11 mouse cellular contexts compared by ENCODE assay signal in the genomic region with DNA sequence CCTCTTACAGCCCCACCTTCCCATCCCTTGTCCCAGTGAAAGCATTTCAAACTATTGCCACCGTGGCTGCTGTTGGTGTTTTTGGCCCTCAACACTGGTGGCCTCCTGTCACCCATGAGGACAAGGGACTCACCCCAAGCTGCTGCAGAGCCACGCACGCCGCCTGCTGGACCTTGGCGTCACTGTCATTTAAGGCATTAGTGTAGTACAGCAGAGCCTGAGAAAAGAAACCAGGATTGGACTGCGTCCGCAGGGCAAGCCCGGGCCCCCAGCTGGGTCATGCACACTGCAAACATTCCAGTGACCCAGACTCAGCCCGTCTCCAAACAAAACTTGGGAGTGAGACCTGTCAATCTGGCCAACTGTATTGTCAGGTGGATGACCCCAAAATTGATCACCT. TPM values are rescaled to one million over a fixed set of nuclear protein-coding genes. Genes with fewer than 3 reads are reported as not detected.
A peak's percentile ranks its signal among the peaks of the same experiment; 100 is the strongest.
DNase-seq lines count a peak whose midpoint lies in the region; ATAC-seq and TF ChIP-seq lines count a peak whose summit lies in the region.
"Had no signal": no experiment of that assay in that cellular context is flagged by ENCODE, and none has a peak within 500 bp of the region (broad histone marks: within the 10 kb centered on the region; RNA-seq: fewer than 3 reads in every experiment).

No protein-coding gene starts in this region.

- H3K4me1 ChIP-seq in kidney, embryonic 14.5 days (ENCODE audit: control insufficient read depth, insufficient read depth, low read length) = peaks cover 4% of the 10 kb centered on the region; the same call in 1 of the 2 replicates
- no peaks in the 10 kb centered on the region for H3K4me1 ChIP-seq in ES-Bruce4 (ENCODE audit: control insufficient read depth, insufficient read depth, low read length)
- H3K4me1 ChIP-seq in lung, adult 2 months (ENCODE audit: control insufficient read depth, insufficient read depth, low read length) = peaks cover 6% of the 10 kb centered on the region; the same call in 1 of the 2 replicates

- peak; percentile 38 for TF ChIP-seq CTCF in ES-Bruce4 (IDR thresholded peaks at IDR 0.05; ENCODE audit: low read depth, low read length)
- TF ChIP-seq CTCF in lung, adult 2 months (IDR thresholded peaks at IDR 0.05; ENCODE audit: insufficient read depth, low read length) = peak; percentile 60

- H3K4me3 ChIP-seq in kidney, embryonic 14.5 days (ENCODE audit: low read length) = no peak overlapping the region
- H3K4me3 ChIP-seq in ES-Bruce4 (ENCODE audit: low read depth, low read length) = no peak overlapping the region
- H3K4me3 ChIP-seq in lung, adult 2 months (replicated peaks; ENCODE audit: extremely low read depth, low read depth, low read length) = no peak overlapping the region
- H3K4me3 ChIP-seq: heart, embryonic 15.5 days; limb, embryonic 15.5 days had no signal

- DNase-seq in adrenal gland, postnatal 14 days = peak; percentile 60
- no peak for DNase-seq in adrenal gland, adult 8-10 months
- DNase-seq in kidney, postnatal 10 days = peak; percentile 60
- DNase-seq in lung, adult 2 months = peak; percentile 54
- no peak for DNase-seq in thymus, postnatal 4 days
- no peak for DNase-seq in ovary, postnatal 14 days (ENCODE audit: low spot score)
- DNase-seq: cerebellum, adult 18-20 months had no signal

- no peaks in the 10 kb centered on the region for H3K9me3 ChIP-seq in kidney, embryonic 14.5 days (ENCODE audit: control insufficient read depth, low read length)
- H3K9me3 ChIP-seq in ES-Bruce4 (replicated peaks; ENCODE audit: control insufficient read depth, insufficient read depth, low read length, poor library complexity, severe bottlenecking) = no peaks in the 10 kb centered on the region
- H3K9me3 ChIP-seq: heart, embryonic 15.5 days; limb, embryonic 15.5 days had no signal

- peaks cover 13% of the 10 kb centered on the region for H3K36me3 ChIP-seq in kidney, embryonic 14.5 days (ENCODE audit: control insufficient read depth, insufficient read depth, low read length)
- no peaks in the 10 kb centered on the region for H3K36me3 ChIP-seq in ES-Bruce4 (ENCODE audit: control insufficient read depth, insufficient read depth, low read length, poor library complexity, severe bottlenecking)
- H3K36me3 ChIP-seq: heart, embryonic 15.5 days had no signal

- WGBS in kidney, embryonic 14.5 days = 65% methylated on average over 9 of the region's 9 CpGs
- WGBS in lung, adult 2 months = 49% methylated on average over 9 of the region's 9 CpGs

- no peak overlapping the region for H3K27ac ChIP-seq in kidney, embryonic 14.5 days (ENCODE audit: low read depth, low read length)
- H3K27ac ChIP-seq in ES-Bruce4 (ENCODE audit: insufficient read depth, low read length) = no peak overlapping the region
- H3K27ac ChIP-seq: heart, embryonic 15.5 days; limb, embryonic 15.5 days had no signal

- H3K4me2 ChIP-seq in kidney, embryonic 14.5 days (replicated peaks; ENCODE audit: low read depth, low read length) = no peak overlapping the region
- H3K4me2 ChIP-seq: heart, embryonic 15.5 days; limb, embryonic 15.5 days had no signal

- no peak for TF ChIP-seq EP300 in ES-Bruce4 (IDR thresholded peaks at IDR 0.05; ENCODE audit: insufficient read depth, low read depth, low read length)

- H3K9ac ChIP-seq in kidney, embryonic 14.5 days (ENCODE audit: low read depth, low read length) = no peak overlapping the region
- H3K9ac ChIP-seq in ES-Bruce4 (ENCODE audit: low read depth, poor library complexity, severe bottlenecking) = no peak overlapping the region
- H3K9ac ChIP-seq: heart, embryonic 15.5 days; limb, embryonic 15.5 days had no signal

- H3K27me3 ChIP-seq in kidney, embryonic 14.5 days (ENCODE audit: control insufficient read depth, insufficient read depth, low read length) = no peaks in the 10 kb centered on the region; the same call in 1 of the 2 replicates
- no peaks in the 10 kb centered on the region for H3K27me3 ChIP-seq in ES-Bruce4 (ENCODE audit: control insufficient read depth, insufficient read depth, low read length, poor library complexity, severe bottlenecking)
- H3K27me3 ChIP-seq: heart, embryonic 15.5 days; limb, embryonic 15.5 days had no signal

- no peak for TF ChIP-seq POLR2A in ES-Bruce4 (IDR thresholded peaks at IDR 0.05; ENCODE audit: insufficient read depth, low read length)
- TF ChIP-seq POLR2A in lung, adult 2 months (IDR thresholded peaks at IDR 0.05; ENCODE audit: borderline replicate concordance, extremely low read depth, low read depth, low read length) = no peak

- no peak for ATAC-seq in kidney, embryonic 14.5 days (ENCODE audit: low FRiP score, low TSS enrichment)

RNA-seq across cellular contexts. Expression of a gene that starts 27.8 kb away (rescaled TPM):
- total RNA-seq in adrenal gland, postnatal 14 days (2021) = 2.6 and 5.3 TPM in 2 replicates
- 1 to 10 TPM; 1.5 to 4.4 (median 3.3) TPM for total RNA-seq in adrenal gland, adult 8-10 months (2022)
- 0.53 and 1.0 TPM in 2 replicates for polyA plus RNA-seq in kidney, embryonic 14.5 days (2014; fragmentation: Nextera tagmentation; extraction: Ambion mirVana)
- 1.8 and 2.4 TPM in 2 replicates for polyA plus RNA-seq in ES-Bruce4 (2011; ENCODE audit: insufficient read depth, insufficient read length, low read depth, missing spikeins)
- 2.3 and 5.3 TPM in 2 replicates for polyA plus RNA-seq in lung, adult 2 months (2012; rRNA removed)

RNA-seq across cellular contexts. Expression of a gene that starts 50.8 kb away (rescaled TPM):
- 48.2 and 54.3 TPM in 2 replicates for total RNA-seq in adrenal gland, postnatal 14 days (2021)
- total RNA-seq in adrenal gland, adult 8-10 months (2022) = 10 to 100 TPM; 56.1 to 70.3 (median 60.7) TPM
- polyA plus RNA-seq in kidney, embryonic 14.5 days (2014; fragmentation: Nextera tagmentation; extraction: Ambion mirVana) = 42.6 and 53.4 TPM in 2 replicates
- polyA plus RNA-seq in ES-Bruce4 (2011; ENCODE audit: insufficient read depth, insufficient read length, low read depth, missing spikeins) = 45.3 and 51.3 TPM in 2 replicates
- polyA plus RNA-seq in lung, adult 2 months (2012; rRNA removed) = 65.9 and 69.9 TPM in 2 replicates

Comparison
In these comparisons a context has a peak if more than half of its experiments do, and no peak if none do; other contexts are left out.
1. DNase-seq: peak in adrenal gland, postnatal 14 days (single experiment), kidney, postnatal 10 days (single experiment) and lung, adult 2 months (single experiment); none in adrenal gland, adult 8-10 months (single experiment), thymus, postnatal 4 days (single experiment) and ovary, postnatal 14 days (single experiment).